Mouse (Mus musculus) thymus, postnatal 0 days (tissue): Measurements from ENCODE around the gene H2-T23. TPM values are rescaled to one million over a fixed set of nuclear protein-coding genes. Genes with fewer than 3 reads are reported as not detected.
A peak's percentile ranks its signal among the peaks of the same experiment; 100 is the strongest.

Source experiments
- DNase-seq: peaks from one replicate; pipeline ENCODE4 v3.0.0-alpha.2; 2015; ENCODE audit warnings: low spot score
- polyA plus RNA-seq: library from polyadenylated mRNA; unstranded; fragments of >200 nt; fragmentation: Nextera tagmentation; extraction: Ambion mirVana; gene quantifications from 2 replicates; pipeline ENCODE4 v1.2.1, GENCODE M21; 2015

H2-T23 gene
- polyA plus RNA-seq, 1 experiment from 2014 or later = 163 TPM

DNA sequence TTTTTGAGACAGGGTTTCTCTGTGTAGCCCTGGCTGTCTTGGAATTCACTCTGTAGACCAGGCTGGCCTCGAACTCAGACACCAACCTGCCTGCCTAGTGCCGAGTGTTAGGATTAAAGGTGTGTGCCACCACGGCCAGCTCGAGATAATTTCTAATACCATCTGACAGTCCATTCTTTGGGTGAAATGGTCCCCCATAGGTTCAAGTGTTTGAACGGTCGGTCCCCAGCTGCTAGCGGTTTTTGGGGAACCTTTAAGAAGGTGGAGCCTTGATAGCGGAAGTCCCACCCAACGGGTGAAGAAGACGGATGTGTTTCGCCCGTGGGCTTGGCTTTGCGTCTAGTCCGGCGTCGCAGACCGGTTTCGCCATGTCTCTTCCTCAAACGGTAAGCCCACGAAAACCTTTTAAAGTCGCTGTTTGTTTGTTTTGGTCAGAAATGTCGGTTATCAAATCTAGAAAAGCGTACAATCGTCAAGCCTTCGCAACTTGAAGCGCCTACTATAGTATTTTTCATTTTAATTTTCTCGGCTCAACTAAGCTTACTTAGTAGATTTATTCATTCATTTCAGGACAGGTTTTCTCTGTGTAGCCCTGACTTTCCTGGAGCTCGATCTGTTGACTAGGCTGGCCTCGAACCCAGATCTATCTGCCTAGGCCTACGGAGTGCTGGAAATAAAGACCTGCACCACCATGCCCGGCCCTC is 38.3 kb downstream of the H2-T23 start:
- DNase-seq = peak; percentile 79

DNA sequence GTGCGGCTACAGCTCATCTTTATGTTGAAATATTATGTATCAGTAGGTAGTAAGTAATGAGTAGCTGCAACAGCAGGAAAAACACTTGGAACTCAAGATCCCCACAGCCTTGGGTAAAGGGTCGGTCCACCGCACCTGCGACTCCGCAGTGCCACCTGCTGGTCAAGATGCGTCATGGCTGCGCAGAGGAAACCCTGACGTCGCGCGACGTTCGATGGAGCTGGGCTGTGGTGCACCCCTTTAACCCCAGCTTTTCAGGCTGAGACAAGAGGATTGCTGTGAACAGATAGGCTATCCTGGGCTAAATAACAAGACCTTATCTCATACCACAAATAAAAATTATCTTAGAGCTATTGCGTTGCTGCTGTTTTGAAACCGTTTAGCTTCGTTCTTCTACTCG is 39.0 kb downstream of the H2-T23 start:
- DNase-seq = peak; percentile 92

DNA sequence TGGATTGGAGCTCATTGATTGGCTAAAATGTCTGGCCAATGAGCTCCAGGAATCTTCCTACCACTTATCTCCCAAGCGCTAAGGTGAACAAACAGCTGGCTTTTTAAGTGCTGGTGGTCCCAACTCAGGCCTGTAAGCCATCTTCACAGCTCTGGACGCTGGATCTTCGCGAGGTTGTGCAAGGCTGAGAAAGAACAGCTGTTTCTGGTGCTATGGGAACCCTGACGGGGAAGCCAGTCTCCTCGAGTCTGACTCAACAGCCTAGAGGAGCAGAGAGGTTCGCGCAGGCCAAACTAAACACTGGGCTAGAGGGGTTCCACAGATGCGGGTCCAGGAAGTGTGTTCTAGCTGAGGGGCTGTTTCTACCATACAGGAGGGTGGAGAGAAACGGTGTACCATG is 40.9 kb downstream of the H2-T23 start:
- no peak for DNase-seq

DNA sequence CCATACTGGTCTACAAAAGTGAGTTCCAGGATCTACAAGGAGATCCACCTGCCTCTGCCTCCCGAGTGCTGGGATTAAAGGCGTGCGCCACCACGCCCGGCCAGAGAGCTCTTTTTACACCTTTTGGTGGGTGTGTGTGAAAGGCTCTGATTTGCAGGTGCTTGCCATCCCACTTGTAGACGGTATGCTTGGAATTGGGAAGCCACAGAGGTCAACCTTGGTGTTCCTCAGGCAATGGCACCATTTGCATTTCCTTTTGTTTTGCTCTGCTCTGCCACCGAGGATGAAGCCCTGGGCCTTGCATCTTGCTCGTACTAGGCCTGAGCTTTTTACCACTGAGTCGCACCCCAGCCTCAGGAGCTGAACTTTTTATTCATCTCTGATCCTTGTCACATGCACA is 50.9 kb downstream of the H2-T23 start:
- DNase-seq = no peak

DNA sequence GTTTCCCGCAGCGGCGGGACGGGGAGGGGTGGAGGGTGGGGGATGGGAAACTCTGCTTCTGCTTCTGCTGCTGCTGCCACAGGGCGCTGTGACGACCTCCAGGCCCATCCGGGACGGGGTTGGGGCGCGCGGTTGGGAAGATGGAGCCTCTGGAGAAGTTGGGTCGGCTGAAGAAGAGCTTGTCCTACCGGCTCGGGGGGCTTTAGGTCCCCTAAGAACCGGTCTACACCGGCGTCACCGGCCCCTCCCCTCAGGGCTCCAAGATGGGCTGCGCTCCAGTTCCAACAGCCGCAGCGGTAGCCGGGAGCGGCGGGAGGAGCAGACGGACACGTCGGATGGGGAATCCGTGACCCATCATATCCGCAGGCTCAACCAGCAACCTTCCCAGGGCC is 52.3 kb downstream of the H2-T23 start:
- DNase-seq = no peak

Other genes starting within 250 kb of the H2-T23 start
- gene Ier3, start 211.2 kb downstream of the H2-T23 start, polyA plus RNA-seq = 18.1 and 19.0 TPM in 2 replicates
- 88.3 and 93.1 TPM in 2 replicates for gene Flot1, start 209.6 kb downstream of the H2-T23 start, polyA plus RNA-seq
- 942 and 997 TPM in 2 replicates for gene Tubb5, start 194.5 kb downstream of the H2-T23 start, polyA plus RNA-seq
- gene Mdc1, start 191.3 kb downstream of the H2-T23 start, polyA plus RNA-seq = 6.7 TPM in 2 replicates
- gene Nrm, start 171.5 kb downstream of the H2-T23 start, polyA plus RNA-seq = 53.7 and 59.1 TPM in 2 replicates
- 82.4 and 89.3 TPM in 2 replicates for gene Ppp1r18, start 167.3 kb downstream of the H2-T23 start, polyA plus RNA-seq
- 48.9 and 50.6 TPM in 2 replicates for gene Dhx16, start 153.0 kb downstream of the H2-T23 start, polyA plus RNA-seq
- gene 2310061I04Rik, start 135.4 kb downstream of the H2-T23 start, polyA plus RNA-seq = 24.5 and 27.1 TPM in 2 replicates
- 16.4 and 17.5 TPM in 2 replicates for gene Atat1, start 122.8 kb downstream of the H2-T23 start, polyA plus RNA-seq
- gene Mrps18b, start 116.5 kb downstream of the H2-T23 start, polyA plus RNA-seq = 91.1 and 93.5 TPM in 2 replicates
- 35.6 and 36.0 TPM in 2 replicates for gene Ppp1r10, start 116.4 kb downstream of the H2-T23 start, polyA plus RNA-seq
- gene Abcf1, start 63.1 kb downstream of the H2-T23 start, polyA plus RNA-seq = 102 and 114 TPM in 2 replicates
- 38.6 and 42.4 TPM in 2 replicates for gene Gnl1, start 53.0 kb downstream of the H2-T23 start, polyA plus RNA-seq
- 22.0 TPM in 2 replicates for gene Prr3, start 52.6 kb downstream of the H2-T23 start, polyA plus RNA-seq
- 4.2 and 6.5 TPM in 2 replicates for gene H2-T24, start 12.3 kb downstream of the H2-T23 start, polyA plus RNA-seq
- gene H2-T22, start 9.9 kb upstream of the H2-T23 start, polyA plus RNA-seq = 60.4 and 66.8 TPM in 2 replicates
- gene Gm6034, start 10.1 kb upstream of the H2-T23 start, polyA plus RNA-seq = 0.10 and 0.13 TPM in 2 replicates
- gene Gm11127, start 25.5 kb upstream of the H2-T23 start, polyA plus RNA-seq = 0.96 and 1.3 TPM in 2 replicates
- gene Gm19684, start 88.8 kb upstream of the H2-T23 start, polyA plus RNA-seq = 0.48 and 0.57 TPM in 2 replicates
- 0.45 and 0.99 TPM in 2 replicates for gene Gm7030, start 96.6 kb upstream of the H2-T23 start, polyA plus RNA-seq
- gene Gm8909, start 135.7 kb upstream of the H2-T23 start, polyA plus RNA-seq = 13.7 and 15.3 TPM in 2 replicates
- gene H2-T3, start 157.4 kb upstream of the H2-T23 start, polyA plus RNA-seq = 1.9 and 2.7 TPM in 2 replicates
- gene Rpp21, start 225.2 kb upstream of the H2-T23 start, polyA plus RNA-seq = 155 and 159 TPM in 2 replicates
- 11.4 and 16.1 TPM in 2 replicates for gene Trim39, start 239.4 kb upstream of the H2-T23 start, polyA plus RNA-seq